Mouse (Mus musculus): ENCODE data around the gene Rftn2.

- no peak for TF ChIP-seq TCF12 (IDR thresholded peaks at IDR 0.05; ENCODE audit: insufficient read depth, poor library complexity, severe bottlenecking)
- no peak for TF ChIP-seq TCF3 (IDR thresholded peaks at IDR 0.05; ENCODE audit: insufficient read length, low read depth)
- TF ChIP-seq POLR2A (IDR thresholded peaks at IDR 0.05; ENCODE audit: insufficient read length, low read depth), result no peak
- TF ChIP-seq MAX (IDR thresholded peaks at IDR 0.05; ENCODE audit: low read depth), result no peak
- no peak for TF ChIP-seq MYOD1 (IDR thresholded peaks at IDR 0.05; ENCODE audit: control insufficient read depth in 1 of 3, insufficient read length in 2 of 3, low read depth in 2 of 3)
- TF ChIP-seq POLR2AphosphoS2 (IDR thresholded peaks at IDR 0.05; ENCODE audit: insufficient read length, low read depth), result no peak
- TF ChIP-seq USF1 (IDR thresholded peaks at IDR 0.05; ENCODE audit: low read depth), result no peak
- no peak for TF ChIP-seq E2F4 (IDR thresholded peaks at IDR 0.05; ENCODE audit: insufficient read depth)
- no peak for TF ChIP-seq CEBPB (IDR thresholded peaks at IDR 0.05; ENCODE audit: insufficient read depth, poor library complexity, severe bottlenecking)
- no peak for TF ChIP-seq SRF (IDR thresholded peaks at IDR 0.05; ENCODE audit: control insufficient read depth, insufficient read length, low read depth)
Observed at GRCm38 (mm10) chr1:55158821-55159220, 67.8 kb downstream of the Rftn2 start.
